20 mouse cellular contexts compared by ENCODE assay signal in the genomic region with DNA sequence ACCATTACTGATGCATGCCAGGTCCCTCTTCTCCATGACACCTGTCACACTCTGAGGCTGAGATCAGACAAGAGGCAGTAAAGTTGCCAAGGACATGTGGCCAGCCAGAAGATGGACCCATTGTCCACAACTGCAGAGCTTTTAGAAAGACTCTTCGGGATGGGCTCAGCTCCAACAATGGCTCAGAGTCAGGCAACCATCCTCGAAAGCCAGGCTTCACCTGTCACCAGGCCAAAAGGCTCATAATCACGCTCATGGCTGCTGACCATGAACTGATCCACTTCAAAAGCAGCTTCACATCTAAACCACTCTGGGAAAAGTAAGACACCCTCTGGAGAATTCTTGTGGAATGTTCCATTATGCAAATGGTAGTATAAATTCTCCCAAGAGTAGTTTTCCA.
DNase-seq lines count a peak whose midpoint lies in the region; TF ChIP-seq lines count a peak whose summit lies in the region.
"Had no signal": no experiment of that assay in that cellular context is flagged by ENCODE, and none has a peak within 500 bp of the region (broad histone marks: within the 10 kb centered on the region; RNA-seq: fewer than 3 reads in every experiment).

No protein-coding gene starts in this region.

- intact Hi-C loops in gastrocnemius, adult 2 months (cut with DNase I) = no loop called here
- intact Hi-C loops in gastrocnemius, postnatal 36 days (cut with DNase I) = no loop called here
- intact Hi-C loops in left cerebral cortex, postnatal 4 days (cut with DNase I) = no loop called here

- peak; percentile 31 for DNase-seq in adrenal gland, postnatal 10 days
- DNase-seq in adrenal gland, postnatal 4 days (ENCODE audit: low spot score in 2 of 2) = no peak
- peak; percentile 48 for DNase-seq in gastrocnemius, adult 2 months
- no peak for DNase-seq in gastrocnemius, postnatal 36 days
- peak; percentile 66 for DNase-seq in left cerebral cortex, postnatal 4 days
- no peak for DNase-seq in left cerebral cortex, adult 9 months (ENCODE audit: low spot score in 2 of 2)
- DNase-seq in NIH3T3 (ENCODE audit: low read depth) = peak; percentile 37
- DNase-seq in frontal cortex, postnatal 36 days (ENCODE audit: low spot score in 2 of 2) = no peak
- DNase-seq: cerebellum, adult 11-12 months; cerebellum, adult 9-11 months; gastrocnemius, postnatal 25 days; heart, adult 11 months; heart, postnatal 10 days; kidney, adult 11 months; kidney, adult 9 months had no signal

- no peak overlapping the region for H3K4me3 ChIP-seq in gastrocnemius, adult 2 months
- H3K4me3 ChIP-seq: embryonic facial prominence, embryonic 13.5 days; forebrain, embryonic 12.5 days; heart, embryonic 10.5 days; hindbrain, embryonic 13.5 days had no signal

- no peak for TF ChIP-seq CTCF in gastrocnemius, adult 2 months (IDR thresholded peaks at IDR 0.05)

- no peak overlapping the region for H3K27ac ChIP-seq in gastrocnemius, adult 2 months
- H3K27ac ChIP-seq: embryonic facial prominence, embryonic 13.5 days; forebrain, embryonic 12.5 days; heart, embryonic 10.5 days; hindbrain, embryonic 13.5 days; hindbrain, postnatal 0 days had no signal

Comparison
In these comparisons a context has a peak if more than half of its experiments do, and no peak if none do; other contexts are left out.
1. DNase-seq: peak in adrenal gland, postnatal 10 days (single experiment), gastrocnemius, adult 2 months (single experiment), left cerebral cortex, postnatal 4 days (single experiment) and NIH3T3 (single experiment); none in adrenal gland, postnatal 4 days (0 of 2), gastrocnemius, postnatal 36 days (0 of 2), left cerebral cortex, adult 9 months (0 of 2) and frontal cortex, postnatal 36 days (0 of 2).